Comparison of ENCODE assay signal across 8 mouse cellular contexts in genomic region chr4:98922061-98922642, GRCm38 (mm10). TPM values are rescaled to one million over a fixed set of nuclear protein-coding genes. Genes with fewer than 3 reads are reported as not detected.
DNase-seq lines count a peak whose midpoint lies in the region; ATAC-seq and TF ChIP-seq lines count a peak whose summit lies in the region.

No protein-coding gene starts in this region.

- no peak for TF ChIP-seq CTCF in heart, adult 2 months (IDR thresholded peaks at IDR 0.05)

- peak; percentile 14 to 22 for DNase-seq in heart, adult 2 months
- DNase-seq in heart, postnatal 25 days (ENCODE audit: low spot score) = no peak
- peak; percentile 37 for DNase-seq in MEL-GATA-1-ER (ENCODE audit: extremely low read depth, low read depth)
- peak; percentile 32 for DNase-seq in embryo, embryonic 9.5 days (ENCODE audit: extremely low spot score)
- peak; percentile 15 to 35 for DNase-seq in heart, postnatal 10 days
- DNase-seq in limb, embryonic 11.5 days (ENCODE audit: low spot score) = no peak
- DNase-seq in gastrocnemius, postnatal 10 days = no peak

- no peaks in the 10 kb centered on the region; the same call in 1 of the 2 replicates for H3K36me3 ChIP-seq in heart, adult 2 months (ENCODE audit: control insufficient read depth, insufficient read depth, low read length)
- H3K36me3 ChIP-seq in limb, embryonic 11.5 days (ENCODE audit: control insufficient read depth, insufficient read depth, low read length) = no peaks in the 10 kb centered on the region
- H3K36me3 ChIP-seq in midbrain, embryonic 15.5 days (replicated peaks) = no peaks in the 10 kb centered on the region

- H3K9me3 ChIP-seq in limb, embryonic 11.5 days (ENCODE audit: control insufficient read depth, low read length) = no peaks in the 10 kb centered on the region
- H3K9me3 ChIP-seq in midbrain, embryonic 15.5 days = no peaks in the 10 kb centered on the region

- peak overlapping the region; percentile 79 for H3K9ac ChIP-seq in heart, adult 2 months (ENCODE audit: low read depth, low read length)
- peak overlapping the region; percentile 70 for H3K9ac ChIP-seq in limb, embryonic 11.5 days (ENCODE audit: low read length)
- peak overlapping the region; percentile 58 for H3K9ac ChIP-seq in midbrain, embryonic 15.5 days

- no peaks in the 10 kb centered on the region; the same call in 1 of the 2 replicates for H3K79me2 ChIP-seq in heart, adult 2 months (replicated peaks; ENCODE audit: control insufficient read depth, insufficient read depth, low read length)

- peak overlapping the region; percentile 86 for H3K4me3 ChIP-seq in heart, adult 2 months
- peak overlapping the region; percentile 95 for H3K4me3 ChIP-seq in limb, embryonic 11.5 days (ENCODE audit: low read depth, low read length)
- H3K4me3 ChIP-seq in midbrain, embryonic 15.5 days = peak overlapping the region; percentile 79

- intact Hi-C loops in heart, adult 2 months (cut with DNase I) = loop anchor here (2.0 to 10.0 kb wide), 3 partner anchors 200 to 1137 kb away; partner anchors contain the start of gene Dock7
- intact Hi-C loops in heart, postnatal 25 days (cut with DNase I) = loop anchor here (5.0 kb wide), 1 partner anchor 270 kb away; the partner anchor contains the start of gene Atg4c
- intact Hi-C loops in heart, postnatal 10 days (cut with DNase I) = loop anchor here (5.0 kb wide), 1 partner anchor 260 kb away; no protein-coding TSS in a partner anchor

- peak overlapping the region; percentile 99 for H3K27ac ChIP-seq in heart, adult 2 months
- H3K27ac ChIP-seq in limb, embryonic 11.5 days (replicated peaks; ENCODE audit: low read depth, low read length) = peak overlapping the region; percentile 100
- peak overlapping the region; percentile 99 for H3K27ac ChIP-seq in midbrain, embryonic 15.5 days

- TF ChIP-seq POLR2A in heart, adult 2 months (IDR thresholded peaks at IDR 0.05; ENCODE audit: insufficient read depth, low read depth, low read length) = no peak

- H3K4me1 ChIP-seq in heart, adult 2 months (ENCODE audit: control insufficient read depth, insufficient read depth, low read length) = peaks cover 4% of the 10 kb centered on the region
- peaks cover 5% of the 10 kb centered on the region; the same call in 1 of the 2 replicates for H3K4me1 ChIP-seq in limb, embryonic 11.5 days (ENCODE audit: control insufficient read depth, insufficient read depth, low read length)
- H3K4me1 ChIP-seq in midbrain, embryonic 15.5 days = peaks cover 21% of the 10 kb centered on the region

- ATAC-seq in limb, embryonic 11.5 days (ENCODE audit: insufficient number of reproducible peaks, low FRiP score, low TSS enrichment, low read depth) = no peak
- ATAC-seq in midbrain, embryonic 15.5 days (replicated peaks) = peak; percentile 8

- no peak for TF ChIP-seq EP300 in heart, adult 2 months (IDR thresholded peaks at IDR 0.05; ENCODE audit: insufficient read depth, low read depth, low read length)

- no peaks in the 10 kb centered on the region for H3K27me3 ChIP-seq in heart, adult 2 months (ENCODE audit: control insufficient read depth, insufficient read depth, low read length)
- H3K27me3 ChIP-seq in limb, embryonic 11.5 days (ENCODE audit: control insufficient read depth, insufficient read depth, low read length) = no peaks in the 10 kb centered on the region
- no peaks in the 10 kb centered on the region for H3K27me3 ChIP-seq in midbrain, embryonic 15.5 days (replicated peaks)

- peak overlapping the region; percentile 66 for H3K4me2 ChIP-seq in limb, embryonic 11.5 days (ENCODE audit: low read depth, severe bottlenecking)
- H3K4me2 ChIP-seq in midbrain, embryonic 15.5 days = peak overlapping the region; percentile 81

- 4% methylated on average over 18 of the region's 18 CpGs for WGBS in heart, adult 2 months
- 18% methylated on average over 18 of the region's 18 CpGs for WGBS in limb, embryonic 11.5 days
- 12% methylated on average over 18 of the region's 18 CpGs for WGBS in midbrain, embryonic 15.5 days

RNA-seq across cellular contexts. Expression of gene Usp1, which starts 1.5 kb away (rescaled TPM):
- total RNA-seq in heart, adult 2 months (2021) = 10 to 100 TPM; 15.4 to 17.1 TPM
- 4.1 and 4.9 TPM in 2 replicates for polyA plus RNA-seq in heart, adult 2 months (2012; rRNA removed)
- total RNA-seq in heart, postnatal 25 days (2021) = 10 to 100 TPM; 13.4 to 15.4 TPM
- total RNA-seq in heart, postnatal 10 days (2021) = 10 to 100 TPM; 24.1 to 27.2 TPM
- polyA plus RNA-seq in limb, embryonic 11.5 days (2014; fragmentation: Nextera tagmentation; extraction: Ambion mirVana) = 132 and 136 TPM in 2 replicates
- 25.7 and 32.9 TPM in 2 replicates for polyA plus RNA-seq in midbrain, embryonic 15.5 days (2015; fragmentation: Nextera tagmentation; extraction: Ambion mirVana)
- 10 to 100 TPM; 18.7 to 19.2 TPM for total RNA-seq in gastrocnemius, postnatal 10 days (2021)

Comparison
In these comparisons a context has a peak if more than half of its experiments do, and no peak if none do; other contexts are left out.
1. DNase-seq: peak in heart, adult 2 months (2 of 2), MEL-GATA-1-ER (single experiment), embryo, embryonic 9.5 days (single experiment) and heart, postnatal 10 days (2 of 2); none in heart, postnatal 25 days (single experiment), limb, embryonic 11.5 days (single experiment) and gastrocnemius, postnatal 10 days (single experiment).
2. Peak in every context shown above with its lines, with median percentiles within 50 percentile points of each other: H3K27ac ChIP-seq, H3K4me3 ChIP-seq and H3K9ac ChIP-seq.